Mouse (Mus musculus): ENCODE results near the gene Sparcl1.

Sparcl1 gene

DNA sequence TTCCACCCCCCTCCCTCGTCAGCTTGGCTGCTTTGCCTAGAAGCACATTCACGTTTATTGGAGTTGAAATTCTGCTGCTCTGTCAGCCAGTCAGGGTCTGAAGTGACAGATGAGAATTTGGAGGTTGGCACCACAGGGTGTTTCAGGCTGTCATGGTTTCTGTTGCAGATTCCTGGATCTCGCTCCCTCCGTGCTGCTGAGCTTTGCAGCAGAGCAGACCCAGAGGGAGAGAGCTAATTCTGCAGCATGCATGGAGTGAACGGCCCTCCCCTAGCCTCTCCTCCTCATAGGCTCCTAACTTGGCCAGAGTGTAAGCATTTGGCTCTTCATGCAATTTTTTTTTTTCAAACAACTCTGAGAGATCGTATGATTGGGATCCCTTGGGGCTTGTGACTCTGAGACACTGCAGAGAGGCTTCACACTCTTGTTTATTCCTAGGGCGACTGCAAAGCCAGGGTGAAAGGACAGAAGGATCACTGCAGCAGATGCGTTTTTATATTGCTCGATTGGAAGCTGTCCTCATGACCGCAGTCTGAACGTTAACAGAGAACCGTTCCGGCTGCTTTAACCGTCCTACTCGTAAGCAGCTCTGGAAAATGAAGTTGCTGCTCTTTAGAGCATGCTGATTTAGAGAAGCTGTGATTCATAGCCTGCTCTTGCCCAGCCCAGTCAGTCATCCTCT lies at the start of gene Sparcl1:
Gene Sparcl1 (minus strand): TSS at position 243 of the 682 bp plus-strand sequence.
- DNase-seq (ENCODE audit: low spot score) = no peak

DNA sequence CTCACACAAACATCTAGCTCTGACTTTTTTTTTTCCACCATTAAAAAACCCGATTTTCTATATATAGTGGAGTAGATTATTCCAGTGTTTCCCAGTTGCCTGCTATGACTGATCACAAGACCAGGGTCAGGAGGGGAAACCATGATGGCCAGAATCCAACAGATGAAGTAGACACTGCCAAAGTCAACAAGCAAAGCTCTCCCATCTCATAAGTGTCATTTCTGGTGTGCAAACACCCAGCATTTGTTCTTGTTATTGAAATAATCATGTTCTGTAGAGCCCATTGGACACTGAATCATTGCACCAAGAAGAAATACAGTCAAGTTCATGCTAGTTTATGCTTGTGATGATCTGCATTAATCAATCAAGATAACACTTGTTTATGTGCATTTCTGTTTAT lies 47.9 kb upstream of the Sparcl1 start:
- no peak for DNase-seq (ENCODE audit: low spot score)

DNA sequence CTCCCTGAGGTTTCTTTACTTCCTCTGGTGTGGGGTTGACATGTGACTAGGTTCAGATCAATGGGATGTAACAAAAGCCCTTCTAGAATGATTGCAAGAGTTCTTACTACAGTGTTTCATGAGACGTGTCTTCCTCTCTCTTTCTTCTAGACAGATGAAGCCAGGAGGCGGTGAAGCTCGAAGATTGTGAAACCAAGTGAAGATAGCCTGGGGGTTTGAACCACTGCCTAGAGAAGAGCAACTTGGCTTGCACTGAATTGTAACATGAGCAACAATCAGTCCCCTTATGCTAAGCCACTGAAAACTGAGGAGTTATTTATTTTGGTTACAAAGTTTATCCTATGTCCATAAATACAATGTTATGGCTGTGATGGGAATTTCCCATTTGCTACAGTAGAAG lies 47.0 kb upstream of the Sparcl1 start:
- DNase-seq (ENCODE audit: low spot score) = no peak

DNA sequence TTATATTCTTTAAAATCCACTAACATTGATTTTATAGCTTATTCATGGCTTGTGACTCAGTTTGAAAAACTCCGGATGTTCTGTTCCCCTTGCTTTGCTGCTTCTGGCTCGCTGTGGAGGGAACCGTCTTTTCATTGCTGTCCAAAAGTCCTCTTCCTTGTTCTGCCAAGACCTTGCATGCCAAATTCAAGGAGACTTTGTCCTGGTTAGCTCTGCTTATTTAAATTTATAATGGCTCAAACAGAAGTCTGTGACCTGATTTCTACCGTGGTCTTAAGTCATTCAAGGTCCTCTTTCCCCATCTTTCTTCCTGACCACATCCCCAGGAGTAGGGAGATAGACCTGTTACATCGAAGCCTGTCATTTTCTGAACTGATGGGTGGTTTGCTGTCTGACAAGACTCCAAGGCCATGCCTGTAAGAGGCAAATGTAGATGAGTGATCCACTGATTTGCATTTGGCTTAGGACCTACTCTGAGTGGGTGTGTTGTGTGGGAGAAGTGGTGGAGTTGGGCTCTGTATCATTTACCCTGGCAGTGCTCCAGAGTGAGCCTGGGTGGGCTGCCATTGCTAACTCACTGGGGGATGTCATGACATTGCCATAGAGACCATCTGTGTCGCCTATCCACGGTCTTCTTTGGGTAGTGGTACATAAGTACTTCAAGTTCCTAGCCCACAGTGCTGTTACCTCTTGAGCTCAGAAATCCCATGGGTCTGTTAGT lies 45.0 kb upstream of the Sparcl1 start:
- DNase-seq (ENCODE audit: low spot score) = no peak

DNA sequence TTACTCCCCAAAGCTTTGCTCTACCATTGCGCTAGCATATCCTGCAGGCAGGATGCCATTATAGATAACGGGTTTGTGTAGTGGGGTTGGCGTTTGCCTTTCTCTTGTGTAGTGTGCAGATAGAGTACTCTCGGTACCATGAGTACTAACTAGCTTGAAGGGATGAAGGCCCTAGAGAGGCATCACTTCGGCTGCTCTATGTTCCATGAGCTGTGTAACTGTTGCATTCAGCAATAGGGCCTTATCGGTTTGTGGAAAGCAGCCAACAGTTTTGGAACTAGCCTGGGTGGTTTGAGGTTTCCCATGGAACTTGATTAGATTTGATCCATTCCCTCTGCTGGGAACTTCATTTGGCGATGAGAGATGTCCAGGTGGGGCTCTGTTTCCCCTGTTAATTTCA lies 44.2 kb upstream of the Sparcl1 start:
- DNase-seq (ENCODE audit: low spot score) = no peak

DNA sequence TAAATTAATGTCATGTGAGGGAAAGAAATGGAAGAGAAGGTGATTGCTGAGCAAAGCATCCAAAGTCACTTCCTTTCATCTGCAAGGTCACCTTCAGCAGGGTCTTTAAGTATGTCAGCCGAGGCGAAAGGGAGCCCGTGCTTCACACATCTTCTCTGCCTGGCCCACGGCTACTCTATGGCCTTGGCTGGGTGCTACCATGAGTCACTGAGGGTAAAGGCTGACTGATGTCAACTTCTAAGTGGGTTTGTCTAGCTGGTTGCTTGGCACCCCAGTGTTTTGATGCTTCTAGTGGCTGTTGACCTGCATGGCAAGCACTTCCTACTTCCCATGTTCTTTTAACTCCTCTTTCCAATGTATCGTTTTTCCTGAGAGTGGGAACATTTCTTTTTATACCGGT lies 36.7 kb upstream of the Sparcl1 start:
- DNase-seq (ENCODE audit: low spot score) = no peak

DNA sequence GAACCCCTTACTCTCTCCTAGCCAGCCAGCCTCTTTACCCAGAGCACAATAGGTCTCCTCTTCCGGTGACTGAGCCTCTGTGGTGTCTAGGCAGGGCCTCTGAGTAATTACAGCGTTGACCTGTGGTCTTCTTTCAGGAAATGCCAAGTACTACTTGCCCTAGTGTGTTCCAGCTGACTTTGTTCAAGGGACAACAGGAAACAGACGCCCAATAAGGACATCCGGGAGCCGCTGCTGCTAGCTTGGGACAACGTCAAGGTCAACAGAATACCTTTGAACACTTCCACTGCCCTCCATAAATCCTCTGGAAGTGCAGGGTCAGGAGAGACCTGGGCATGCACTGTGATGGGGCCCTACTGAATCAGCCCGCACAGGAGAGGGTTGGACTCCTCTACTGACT lies 35.8 kb upstream of the Sparcl1 start:
- DNase-seq (ENCODE audit: low spot score) = no peak

DNA sequence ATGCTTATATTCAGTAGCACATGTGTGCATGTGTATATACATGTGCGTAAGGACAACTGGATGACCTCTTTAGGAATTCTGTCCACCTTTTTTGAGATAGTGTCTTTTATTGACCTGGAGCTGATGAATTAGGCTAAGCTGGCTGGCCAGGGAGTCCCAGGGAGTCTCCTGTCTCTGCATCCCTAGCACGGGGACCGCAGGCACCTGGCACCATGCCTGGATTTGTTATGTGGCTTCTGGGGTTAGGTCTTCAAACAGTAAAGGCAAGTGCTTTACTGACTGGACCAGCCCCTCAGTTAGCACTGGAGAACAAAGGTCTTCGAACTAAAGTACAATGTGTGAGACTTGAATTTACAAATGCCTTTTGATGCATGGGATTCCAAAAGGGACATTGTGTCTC lies 30.5 kb upstream of the Sparcl1 start:
- DNase-seq (ENCODE audit: low spot score) = no peak

DNA sequence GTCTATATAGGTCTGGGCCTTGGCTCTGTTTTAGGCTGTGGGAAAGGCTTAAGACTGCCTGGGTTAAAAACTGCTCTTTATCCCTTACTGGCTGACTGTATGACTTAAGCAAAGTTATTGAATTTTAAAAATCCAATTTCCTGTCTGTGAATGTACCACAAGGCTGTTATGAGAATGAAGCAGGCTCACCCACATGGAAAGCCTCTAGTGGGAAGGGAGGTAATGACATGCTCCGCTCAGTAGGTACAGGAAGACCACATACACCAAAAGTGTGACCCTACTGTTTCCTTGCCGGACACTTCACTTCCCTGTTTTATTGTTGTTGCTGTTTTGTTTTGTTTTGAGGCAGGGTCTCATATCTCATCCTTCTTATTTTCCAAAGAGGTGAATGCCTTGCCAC lies 27.5 kb upstream of the Sparcl1 start:
- DNase-seq (ENCODE audit: low spot score) = no peak

DNA sequence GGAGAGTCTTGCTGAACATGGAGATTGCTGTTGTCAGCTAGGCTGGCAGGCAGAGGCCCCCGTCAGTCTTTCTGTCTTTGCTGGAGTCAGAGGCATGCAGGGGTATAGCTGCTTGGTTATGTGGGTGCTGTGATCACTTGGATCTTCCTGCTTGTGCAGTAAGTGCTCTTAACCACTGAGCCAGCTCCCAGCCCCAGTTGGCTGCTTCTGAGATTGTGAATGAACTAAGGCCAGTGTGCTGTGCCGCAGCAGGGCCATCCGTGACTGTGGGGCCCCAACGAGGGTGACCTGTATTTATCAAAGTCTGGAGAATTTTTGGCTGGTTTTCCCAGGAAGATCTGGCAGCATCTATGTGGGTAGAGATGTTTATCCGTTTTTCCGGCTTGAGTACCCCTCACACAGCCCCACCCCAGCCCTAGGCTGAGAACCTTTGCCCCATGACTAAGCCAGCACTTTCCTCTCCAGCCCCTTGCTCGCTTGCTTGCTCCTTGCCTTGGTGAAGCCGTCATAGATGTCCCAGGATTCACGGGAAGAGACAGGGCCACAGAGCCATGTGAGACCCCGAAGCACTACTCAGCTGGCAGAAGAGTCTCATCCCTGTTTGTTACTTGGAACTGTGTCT lies 24.5 kb upstream of the Sparcl1 start:
- DNase-seq (ENCODE audit: low spot score) = no peak

DNA sequence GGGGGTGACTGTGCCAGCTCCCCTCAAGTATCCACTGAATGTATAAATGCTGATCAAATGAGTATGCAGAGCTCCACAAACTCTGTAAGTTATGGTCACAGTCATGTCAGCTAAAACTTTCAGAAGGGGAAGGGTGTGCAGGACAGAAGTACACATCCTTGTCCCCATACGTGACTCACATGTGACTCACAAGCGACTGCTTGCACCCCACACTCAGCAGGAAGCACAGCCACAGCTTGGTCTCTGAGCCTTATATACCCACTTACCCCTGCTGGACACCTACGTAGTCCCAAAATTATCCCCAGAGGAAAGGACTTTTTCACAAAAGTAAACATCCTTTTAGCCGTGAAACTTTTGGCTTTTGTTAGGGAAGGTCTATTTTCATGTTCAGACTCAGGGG lies 20.2 kb upstream of the Sparcl1 start:
- no peak for DNase-seq (ENCODE audit: low spot score)

DNA sequence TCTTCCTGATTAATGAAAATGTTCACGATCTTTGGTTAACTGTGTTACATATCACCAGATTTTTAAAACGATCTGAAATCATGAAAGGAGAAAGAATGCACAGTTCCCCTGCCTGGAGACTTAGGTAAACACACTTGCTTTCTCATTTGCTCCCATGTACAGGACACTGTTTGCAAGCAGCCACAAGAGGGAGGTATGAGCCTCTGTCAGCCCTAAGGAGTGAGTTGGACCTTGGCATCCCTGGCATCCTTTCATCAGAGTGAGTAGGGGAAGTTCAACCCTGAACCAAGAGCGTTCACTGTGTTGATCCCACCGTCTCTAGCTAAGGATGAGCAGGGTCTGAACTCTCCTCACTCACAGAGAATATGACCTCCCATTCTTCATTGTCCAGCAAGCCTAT lies 18.0 kb upstream of the Sparcl1 start:
- DNase-seq (ENCODE audit: low spot score) = no peak

DNA sequence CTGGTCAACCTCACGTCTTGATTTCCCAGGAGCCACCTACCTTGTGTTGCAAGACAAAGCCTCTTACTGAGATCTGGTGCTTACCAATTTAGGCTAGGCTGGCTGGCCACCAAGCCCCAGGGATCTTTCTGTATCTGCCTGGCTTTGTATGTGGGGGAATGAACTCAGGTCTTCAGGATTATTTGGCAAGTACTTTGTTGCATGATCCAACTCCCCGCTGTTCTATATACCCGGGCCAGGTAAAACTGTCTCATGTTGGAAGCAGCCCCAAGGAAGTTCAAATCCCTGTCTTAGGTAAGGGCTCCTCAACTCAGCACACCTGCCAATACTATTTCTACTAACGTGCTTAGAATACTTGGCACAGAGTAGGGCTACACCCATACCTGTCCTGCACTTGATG lies 17.4 kb upstream of the Sparcl1 start:
- DNase-seq (ENCODE audit: low spot score) = no peak

DNA sequence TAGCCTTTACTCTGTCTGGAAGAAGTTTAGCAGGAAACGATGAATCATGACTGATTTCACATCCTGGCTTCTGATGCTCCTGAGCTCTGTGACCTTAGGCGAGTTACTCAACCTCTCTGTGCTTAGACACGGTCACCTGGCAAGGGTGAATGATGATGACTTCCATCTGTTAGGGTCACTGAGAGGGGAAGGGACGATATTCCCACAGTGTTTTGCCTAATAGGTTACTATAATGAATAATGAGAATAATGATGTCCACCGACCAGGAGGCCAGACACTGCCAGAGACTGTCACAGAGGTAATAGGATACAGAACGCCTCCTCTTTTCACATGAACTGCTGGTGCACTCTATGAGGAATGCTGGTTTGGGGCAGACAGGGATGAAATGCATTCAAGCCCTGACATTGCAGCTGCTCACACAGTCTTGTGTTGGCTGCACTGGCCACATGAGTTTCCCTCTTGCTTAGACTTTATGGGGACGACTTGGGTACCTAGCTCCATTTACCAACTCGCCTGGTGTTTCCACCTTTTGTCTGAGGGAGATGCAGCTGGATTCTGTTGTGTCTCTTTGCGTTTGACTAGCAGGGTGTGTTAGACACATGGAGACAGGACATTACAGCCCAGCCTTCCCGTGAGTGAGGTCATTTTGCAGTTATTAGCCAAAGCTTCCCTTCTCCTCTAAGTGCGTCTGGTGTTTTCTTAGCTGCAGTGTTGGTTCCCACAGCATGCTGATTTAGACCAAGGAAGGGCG lies 14.9 kb upstream of the Sparcl1 start:
- DNase-seq (ENCODE audit: low spot score) = no peak

DNA sequence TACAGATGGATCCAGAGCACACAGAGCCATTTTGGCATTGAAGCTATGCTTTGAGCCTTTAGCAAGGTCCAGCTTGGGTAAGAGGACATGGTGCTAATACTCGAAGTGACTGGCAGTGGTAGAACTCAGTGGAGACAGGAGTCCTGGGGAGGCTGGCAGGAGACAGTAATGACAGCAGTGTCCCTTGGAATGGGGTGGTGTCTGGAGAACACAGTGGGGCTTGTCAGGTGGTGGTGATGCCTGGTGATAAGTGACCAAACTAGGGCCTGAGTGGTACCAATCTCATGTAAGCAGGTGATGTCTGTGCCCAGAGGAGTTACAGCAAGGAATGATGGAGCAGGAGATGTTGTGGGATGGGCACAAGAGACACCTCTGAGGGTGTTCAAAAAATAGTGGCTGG lies 13.8 kb upstream of the Sparcl1 start:
- no peak for DNase-seq (ENCODE audit: low spot score)

DNA sequence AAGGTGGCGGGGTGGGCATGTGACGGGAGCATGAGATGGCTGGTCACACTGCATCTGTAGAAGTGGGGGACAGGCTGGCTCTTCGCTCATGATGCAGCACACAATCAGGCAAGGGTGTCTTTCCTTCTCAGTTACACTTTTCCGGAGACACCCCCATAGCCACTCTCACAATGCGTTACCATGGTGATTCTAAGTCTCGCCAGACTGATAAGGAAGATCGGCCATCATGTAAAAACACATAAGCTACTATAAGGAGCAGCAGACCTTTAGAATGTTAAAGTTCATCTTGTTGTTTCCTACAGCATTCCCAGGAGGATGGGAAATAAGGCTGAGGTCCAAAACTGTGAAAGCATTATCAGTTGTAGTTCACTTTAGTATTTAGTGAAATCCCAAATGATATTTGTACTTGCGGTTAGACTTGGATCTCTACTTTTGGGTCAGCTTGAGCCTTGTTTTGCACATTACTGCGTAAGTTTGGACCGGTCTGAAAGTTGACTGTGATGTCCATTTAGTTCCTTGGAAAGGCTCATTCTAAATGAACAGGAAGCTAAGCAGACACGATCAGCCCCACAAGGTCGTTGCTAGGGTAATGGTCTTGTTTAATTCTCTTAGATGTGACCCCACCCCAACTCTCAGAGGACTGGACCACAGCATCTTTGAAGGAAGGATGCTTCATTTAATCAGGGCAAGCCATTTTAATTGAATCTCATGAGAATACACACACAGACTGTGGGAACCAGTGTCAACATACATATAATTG lies 13.2 kb upstream of the Sparcl1 start:
- no peak for DNase-seq (ENCODE audit: low spot score)

DNA sequence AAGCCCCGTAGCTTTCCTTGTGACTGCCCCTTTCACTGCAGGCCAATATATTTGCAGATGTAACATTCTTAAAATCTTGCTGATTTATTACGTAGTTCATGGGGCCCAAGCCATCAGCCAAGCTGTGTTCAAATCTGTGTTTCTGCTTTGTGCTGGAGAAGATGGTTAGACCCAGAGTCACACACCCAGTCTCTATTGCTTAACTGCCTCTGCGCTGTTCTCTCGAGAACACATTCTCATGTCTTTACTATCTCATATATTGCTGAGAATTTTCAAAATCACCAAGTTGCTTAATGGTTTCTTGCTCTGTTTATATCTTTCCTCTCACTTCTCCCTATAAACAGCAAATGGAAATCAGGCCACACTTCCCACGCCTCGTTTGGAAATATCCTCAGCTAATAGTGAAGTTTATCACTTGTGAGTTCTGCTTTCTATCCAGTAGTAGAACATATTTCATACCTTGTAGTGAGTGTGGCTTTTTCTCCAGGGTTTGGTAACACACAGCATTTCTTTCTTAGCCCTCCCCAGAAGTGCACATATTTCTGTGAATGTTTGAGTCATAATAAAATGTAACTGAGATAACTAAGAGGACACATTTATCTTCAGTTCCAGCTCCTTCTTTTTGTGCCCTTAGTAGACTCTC lies 10.6 kb upstream of the Sparcl1 start:
- DNase-seq (ENCODE audit: low spot score) = no peak

DNA sequence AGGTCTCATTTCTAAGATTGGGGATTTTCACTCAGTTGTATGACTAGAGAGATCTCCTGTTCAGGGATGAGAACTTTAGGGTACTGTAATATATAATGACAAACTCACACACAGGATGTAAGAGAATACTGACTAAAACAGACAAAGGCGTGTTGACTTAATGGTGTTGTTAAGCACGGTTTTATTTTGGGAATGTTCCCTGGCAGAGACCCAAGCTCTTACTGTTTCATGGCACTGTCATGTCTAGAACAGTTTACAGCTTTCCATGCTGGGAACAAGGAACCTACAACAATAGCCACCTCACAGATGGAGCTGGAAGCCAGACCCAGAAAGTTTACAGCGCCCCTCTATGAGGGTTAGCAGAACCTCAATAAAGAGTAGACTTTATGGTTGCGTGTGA lies 2.4 kb upstream of the Sparcl1 start:
- DNase-seq (ENCODE audit: low spot score) = no peak

DNA sequence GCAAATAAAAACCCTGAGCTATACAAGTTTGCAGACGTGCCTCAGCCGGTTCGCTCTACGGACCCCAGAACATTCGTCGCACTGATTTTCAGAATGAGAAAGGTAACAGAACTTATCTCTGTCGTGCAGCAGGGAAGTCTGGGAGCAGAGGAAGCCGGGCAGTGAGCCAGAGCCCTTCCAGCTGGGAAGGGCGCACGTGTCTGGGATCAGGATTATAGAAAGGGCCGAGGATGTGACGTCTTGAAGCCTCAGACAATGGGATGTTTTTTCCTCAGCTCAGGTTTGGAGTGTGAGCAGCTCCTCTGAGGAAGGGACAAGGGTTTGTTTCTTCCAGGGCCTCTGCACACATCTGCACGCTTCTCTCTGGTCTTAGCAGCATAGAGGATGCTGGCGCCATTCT lies 1.6 kb upstream of the Sparcl1 start:
- DNase-seq (ENCODE audit: low spot score) = no peak

DNA sequence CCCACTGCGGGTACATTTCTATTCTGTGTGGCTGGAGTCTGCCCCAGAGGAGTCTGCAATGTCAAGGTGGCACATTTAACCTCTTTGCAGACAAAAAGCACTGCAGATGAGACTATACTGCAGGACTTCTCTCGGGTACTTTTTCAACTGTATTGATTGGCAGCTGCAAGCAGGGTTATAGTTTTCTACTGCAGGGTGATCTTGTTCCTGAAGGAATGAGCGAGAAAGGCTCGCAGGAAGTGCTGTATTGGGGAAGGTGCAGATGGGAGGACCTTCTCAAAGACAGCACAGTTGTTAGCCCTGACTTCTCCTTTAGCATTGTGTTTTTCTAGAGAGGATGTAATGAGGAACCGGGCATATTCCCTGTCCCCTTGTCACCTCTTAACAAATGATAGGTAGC lies 1.0 kb downstream of the Sparcl1 start:
- DNase-seq (ENCODE audit: low spot score) = no peak

DNA sequence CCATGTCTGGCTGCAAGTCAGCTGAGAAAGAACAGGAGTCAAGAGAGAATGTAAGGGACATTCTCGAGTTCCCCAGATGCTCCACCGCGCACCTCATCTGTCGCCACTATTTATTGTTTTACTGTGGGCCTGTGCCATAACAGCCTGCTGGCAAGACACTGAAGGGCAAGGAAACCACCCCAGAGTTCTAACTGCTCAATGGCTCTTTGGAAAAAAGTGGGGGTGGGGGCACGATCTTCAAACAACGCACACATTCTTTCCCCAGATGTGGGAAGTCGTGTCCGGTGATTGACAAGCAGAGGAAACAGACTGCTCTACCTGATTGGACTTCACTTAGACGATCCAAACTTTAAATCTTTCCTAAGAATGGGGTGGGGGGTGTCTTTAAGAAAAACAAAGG lies 1.5 kb downstream of the Sparcl1 start:
- no peak for DNase-seq (ENCODE audit: low spot score)

Data from ovary, postnatal 10 days (tissue).